Mouse (Mus musculus) fat pad, adult 2 months (tissue): ENCODE measurements around the gene Ccdc89.
A peak's percentile ranks its signal among the peaks of the same experiment; 100 is the strongest.

Experiments used
- DNase-seq: peaks from one replicate; pipeline ENCODE4 v3.0.0-alpha.2; 2011; ENCODE audit warnings: low read depth, low spot score; ENCODE audit errors: extremely low read depth

The Ccdc89 gene

GRCm38 (mm10) chr7:90426020-90427001 lies at the start of gene Ccdc89:
Gene Ccdc89, plus strand, starts transcription at chr7:90426577.
- DNase-seq: peak; percentile 42

- DNase-seq: no peak
These were observed 42.0 kb upstream of the Ccdc89 start for GRCm38 (mm10) chr7:90384411-90384810.

DNA sequence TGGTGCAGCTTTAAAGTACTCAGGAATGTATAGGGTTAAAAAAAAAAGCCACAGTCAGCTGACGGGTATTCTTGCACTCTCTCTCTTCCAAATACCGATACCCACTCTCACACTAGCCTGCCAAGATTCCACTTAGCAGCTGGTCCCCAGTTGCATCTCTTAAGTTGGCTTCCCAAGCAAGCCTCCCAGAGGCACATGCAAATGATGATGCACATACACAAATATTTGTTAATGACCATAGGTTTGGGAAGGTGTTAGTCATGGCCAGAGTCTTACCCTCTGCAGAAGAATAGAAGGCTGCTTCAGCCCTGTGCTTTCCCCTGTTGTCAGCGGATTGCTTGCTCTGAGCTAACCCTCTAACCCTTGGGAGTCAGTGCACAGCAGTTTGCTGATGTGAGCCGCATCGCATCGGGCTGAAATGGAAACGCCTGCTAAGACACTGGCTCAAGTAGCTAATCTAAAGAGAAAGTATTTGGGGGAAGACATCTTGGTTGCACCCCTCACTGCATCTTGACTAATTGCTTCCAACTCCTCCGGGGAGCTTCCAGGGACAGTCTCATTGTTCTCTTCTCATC lies 39.4 kb upstream of the Ccdc89 start:
- DNase-seq: no peak

- DNase-seq: no peak
These were observed 36.6 kb upstream of the Ccdc89 start for GRCm38 (mm10) chr7:90389765-90390164.

DNA sequence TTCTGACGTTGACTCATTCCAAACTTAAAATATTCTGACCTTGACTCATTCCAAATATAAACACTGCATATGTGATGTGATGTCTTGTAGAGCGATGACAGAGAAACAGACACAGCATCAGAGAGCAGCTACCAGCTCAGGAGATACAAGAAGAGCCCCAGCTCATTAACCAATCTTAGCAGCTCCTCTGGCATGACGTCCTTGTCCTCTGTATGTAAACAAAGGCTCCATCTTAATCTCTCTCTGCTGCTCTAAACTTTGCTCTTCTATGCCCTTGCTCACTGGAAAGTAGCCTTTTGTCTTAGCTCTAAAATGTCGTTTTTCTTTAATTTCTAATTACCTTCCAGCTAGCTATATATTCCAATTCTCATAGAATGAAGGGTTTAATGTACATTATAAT lies 31.3 kb upstream of the Ccdc89 start:
- no peak for DNase-seq

DNA sequence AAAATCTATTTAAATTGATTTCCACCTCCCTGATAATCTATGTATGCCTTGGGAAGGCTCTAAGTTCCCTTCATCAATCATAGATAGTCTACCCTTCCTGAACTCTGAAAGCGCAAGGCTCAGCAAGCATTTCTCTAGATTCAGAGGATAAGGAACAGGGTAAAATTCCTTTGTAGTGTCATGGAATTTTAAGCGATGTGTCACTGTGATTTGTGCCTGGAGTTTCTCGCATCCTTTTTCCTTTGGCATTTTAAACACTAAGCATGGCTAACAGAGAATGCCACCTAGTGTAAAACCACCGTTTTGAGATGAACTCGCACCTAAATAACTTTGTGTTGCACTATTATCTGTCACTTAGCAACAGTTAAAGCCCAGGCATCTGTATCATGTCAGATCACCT lies 30.4 kb upstream of the Ccdc89 start:
- DNase-seq: no peak

DNA sequence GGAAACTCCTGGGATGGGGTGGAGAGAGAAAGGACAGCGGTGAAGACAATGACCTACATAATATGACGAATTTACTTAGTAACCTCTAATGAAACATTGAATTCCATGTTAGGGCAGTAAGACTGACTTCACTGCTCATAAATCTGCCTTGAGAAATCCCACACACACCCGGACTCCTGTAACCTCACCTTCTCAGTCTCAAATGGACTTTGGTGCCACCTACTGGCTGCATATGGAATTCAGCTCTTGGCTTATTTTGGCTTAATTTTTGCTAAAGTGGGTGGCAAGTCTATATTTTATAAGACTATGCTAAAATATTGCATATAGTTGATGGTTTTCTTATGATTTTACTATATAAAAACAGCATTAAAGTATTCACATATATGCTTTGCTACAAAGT lies 16.4 kb upstream of the Ccdc89 start:
- no peak for DNase-seq

DNA sequence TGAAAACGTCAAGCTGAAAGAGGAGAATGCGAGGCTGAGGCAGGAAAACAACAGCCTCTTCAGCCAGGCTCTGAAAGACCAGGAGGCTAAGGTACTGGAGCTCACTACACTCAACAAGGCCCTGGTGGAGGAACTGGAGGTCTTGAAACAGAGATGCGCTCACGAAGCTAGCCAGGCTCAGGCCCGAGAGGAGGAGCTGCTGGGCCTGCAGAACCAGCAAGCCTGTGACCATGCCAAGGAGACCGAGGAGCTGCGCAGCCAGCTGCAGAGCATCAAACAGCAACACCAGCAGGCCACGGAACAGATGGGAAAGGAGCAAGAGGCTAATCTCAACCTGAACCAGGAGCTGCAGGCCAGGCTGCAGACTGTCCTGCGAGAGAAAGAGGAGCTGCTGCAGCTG lies 629 bp downstream of the Ccdc89 start:
- DNase-seq: no peak

DNA sequence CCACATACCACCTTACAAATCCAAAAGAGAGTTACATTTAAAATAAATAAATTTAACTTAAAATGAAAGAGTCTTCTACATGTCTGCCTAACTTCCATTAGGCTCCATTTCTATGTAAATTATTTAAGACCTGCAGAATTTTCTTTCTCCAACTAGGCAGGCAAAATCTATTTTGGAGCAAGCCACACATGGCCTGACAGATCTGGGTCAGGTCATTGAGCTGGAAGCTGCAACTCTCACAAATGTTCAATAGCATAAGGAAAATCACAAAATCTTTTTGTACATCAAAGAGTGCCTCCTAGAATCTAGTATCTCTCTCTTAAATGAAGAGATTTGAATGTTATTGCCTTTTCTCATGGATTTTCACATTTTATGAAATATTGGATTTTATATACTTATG lies 5.8 kb downstream of the Ccdc89 start:
- DNase-seq: no peak

- DNase-seq: no peak
These were observed 13.7 kb downstream of the Ccdc89 start for GRCm38 (mm10) chr7:90440044-90440443.

- DNase-seq: no peak
These were observed 15.7 kb downstream of the Ccdc89 start for GRCm38 (mm10) chr7:90442070-90442469.

DNA sequence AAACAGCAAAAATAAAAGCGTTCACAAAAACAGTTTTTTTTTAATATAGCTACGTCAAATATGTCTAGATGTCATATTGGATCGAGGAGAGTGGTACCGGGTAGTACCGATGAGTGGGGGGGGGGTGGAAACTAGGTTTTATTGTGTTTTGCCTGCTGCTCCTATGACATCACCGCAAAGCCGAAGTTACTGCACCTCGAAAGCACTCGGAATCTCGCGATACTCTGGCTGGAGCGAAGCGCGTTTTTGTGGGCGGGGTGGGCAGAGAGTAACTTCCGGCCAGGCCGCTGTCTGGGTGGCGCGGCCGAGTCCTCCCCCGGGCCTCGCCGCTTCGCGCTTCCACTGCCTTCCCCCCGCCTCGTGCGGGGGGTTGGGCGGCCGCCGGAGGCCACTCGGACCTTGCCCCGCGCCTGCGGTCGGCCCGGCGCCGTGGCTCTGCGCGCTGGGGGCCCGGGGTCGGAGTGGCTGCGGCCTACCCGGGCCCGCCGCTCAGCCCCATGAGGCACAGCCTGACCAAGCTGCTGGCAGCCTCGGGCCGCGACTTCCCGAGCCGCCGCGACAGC lies 16.2 kb downstream of the Ccdc89 start, which contains the start of gene Crebzf:
Gene Crebzf, plus strand, starts transcription at position 212 of the 563 bp plus-strand sequence.
- peak; percentile 54 for DNase-seq

DNA sequence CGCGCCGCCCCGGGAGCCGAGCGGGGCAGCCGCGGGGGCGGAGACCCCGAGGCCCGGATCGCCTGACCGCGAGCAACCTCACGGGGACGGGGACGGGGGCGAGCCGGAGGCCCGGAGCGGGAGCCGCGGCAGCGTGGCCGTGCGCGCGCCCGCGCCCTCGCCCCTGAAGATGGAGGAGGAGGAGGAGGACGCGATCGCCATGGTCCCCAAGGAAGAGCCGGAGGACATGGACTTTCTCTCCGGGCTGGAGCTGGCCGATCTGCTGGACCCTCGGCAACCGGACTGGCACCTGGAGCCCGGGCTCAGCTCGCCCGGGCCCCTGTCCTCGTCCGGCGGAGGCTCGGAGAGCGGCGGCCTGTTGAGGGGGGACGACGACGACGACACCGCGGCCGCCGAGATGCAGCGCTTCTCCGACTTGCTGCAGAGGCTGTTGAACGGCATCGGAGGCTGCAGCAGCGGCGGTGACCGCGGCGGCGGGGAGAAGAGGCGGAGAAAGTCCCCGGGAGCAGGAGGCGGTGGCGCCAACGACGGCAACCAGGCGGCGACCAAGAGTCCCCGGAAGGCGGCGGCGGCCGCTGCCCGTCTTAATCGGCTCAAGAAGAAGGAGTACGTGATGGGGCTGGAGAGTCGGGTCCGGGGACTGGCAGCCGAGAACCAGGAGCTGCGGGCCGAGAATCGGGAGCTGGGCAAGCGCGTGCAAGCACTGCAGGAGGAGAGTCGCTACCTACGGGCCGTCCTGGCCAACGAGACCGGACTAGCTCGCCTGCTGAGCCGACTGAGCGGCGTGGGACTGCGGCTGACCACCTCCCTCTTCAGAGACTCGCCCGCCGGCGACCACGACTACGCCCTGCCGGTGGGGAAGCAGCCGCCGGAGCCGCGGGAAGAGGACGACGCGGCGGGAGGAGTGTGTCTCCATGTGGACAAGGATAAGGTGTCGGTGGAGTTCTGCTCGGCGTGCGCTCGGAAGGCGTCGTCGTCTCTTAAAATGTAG lies 17.0 kb downstream of the Ccdc89 start:
- no peak for DNase-seq

DNA sequence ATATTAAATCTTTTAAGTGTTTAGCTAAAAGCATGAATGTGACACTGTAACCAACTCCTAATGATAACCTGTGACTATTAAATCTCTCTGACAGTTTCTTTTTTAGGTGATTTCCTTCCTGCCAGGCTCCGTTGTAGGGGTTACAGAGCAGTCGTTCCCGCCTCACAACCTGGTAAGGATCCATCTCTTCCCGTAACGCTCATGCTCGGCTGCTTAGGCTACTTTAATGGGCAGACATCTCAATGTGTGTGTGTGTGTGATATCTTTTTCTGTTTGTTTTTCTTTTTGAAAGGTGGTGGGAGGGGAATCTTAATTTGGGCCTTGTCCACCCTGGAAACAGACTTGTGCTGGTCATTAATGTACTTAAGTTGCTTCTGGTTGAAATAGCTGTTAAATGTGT lies 17.8 kb downstream of the Ccdc89 start:
- no peak for DNase-seq

- DNase-seq: no peak
These were observed 29.9 kb downstream of the Ccdc89 start for GRCm38 (mm10) chr7:90456149-90456844.

- DNase-seq: no peak
These were observed 30.6 kb downstream of the Ccdc89 start, which contains the start of gene Tmem126a for GRCm38 (mm10) chr7:90456845-90457468. Gene Tmem126a, minus strand, starts transcription at chr7:90457229.

- no peak for DNase-seq
These were observed 31.1 kb downstream of the Ccdc89 start for GRCm38 (mm10) chr7:90457517-90457916.

DNA sequence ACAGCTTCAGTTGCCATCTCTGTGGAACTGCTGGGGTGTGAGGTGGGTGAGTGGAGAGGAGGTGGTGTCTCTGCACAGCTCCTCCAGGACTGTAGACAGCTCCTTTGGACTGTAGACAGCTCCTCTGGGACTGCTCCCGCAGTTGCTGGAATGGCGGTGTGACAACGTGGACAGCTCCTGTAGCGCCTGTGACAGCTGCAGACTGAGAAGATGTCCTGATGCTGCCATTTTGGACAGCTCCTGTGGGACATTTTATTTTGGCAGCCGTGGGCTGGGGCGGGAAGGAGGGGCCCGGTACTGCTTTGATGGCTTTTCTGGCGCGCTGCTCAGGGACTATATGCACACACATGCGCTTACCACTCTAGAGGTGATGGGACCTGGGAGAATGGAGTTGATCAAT lies 34.0 kb downstream of the Ccdc89 start:
- DNase-seq: no peak

GRCm38 (mm10) chr7:90460930-90461329 lies 34.6 kb downstream of the Ccdc89 start:
- DNase-seq: no peak

DNA sequence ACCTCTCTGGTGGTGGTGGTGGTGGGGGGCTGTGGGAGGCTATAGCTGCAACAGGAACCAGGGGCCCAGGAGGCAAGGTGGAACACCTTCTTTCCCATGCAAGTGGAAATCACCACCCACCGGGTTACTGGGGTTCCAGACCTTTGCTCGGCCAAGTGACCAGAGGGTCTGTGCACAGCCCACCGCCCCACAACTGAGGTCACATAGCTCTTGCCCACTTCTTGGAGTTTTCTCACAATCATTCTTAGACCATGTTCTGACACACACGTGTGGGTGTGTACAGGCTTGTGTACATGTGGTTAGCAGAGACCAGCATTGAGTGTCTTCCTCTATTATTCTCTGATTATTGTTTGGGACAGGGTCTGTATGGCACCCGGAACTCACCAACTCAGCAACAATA lies 35.1 kb downstream of the Ccdc89 start:
- DNase-seq: no peak
